Mouse (Mus musculus): Measurements from ENCODE around the gene Slc4a4.

Slc4a4 gene

DNA sequence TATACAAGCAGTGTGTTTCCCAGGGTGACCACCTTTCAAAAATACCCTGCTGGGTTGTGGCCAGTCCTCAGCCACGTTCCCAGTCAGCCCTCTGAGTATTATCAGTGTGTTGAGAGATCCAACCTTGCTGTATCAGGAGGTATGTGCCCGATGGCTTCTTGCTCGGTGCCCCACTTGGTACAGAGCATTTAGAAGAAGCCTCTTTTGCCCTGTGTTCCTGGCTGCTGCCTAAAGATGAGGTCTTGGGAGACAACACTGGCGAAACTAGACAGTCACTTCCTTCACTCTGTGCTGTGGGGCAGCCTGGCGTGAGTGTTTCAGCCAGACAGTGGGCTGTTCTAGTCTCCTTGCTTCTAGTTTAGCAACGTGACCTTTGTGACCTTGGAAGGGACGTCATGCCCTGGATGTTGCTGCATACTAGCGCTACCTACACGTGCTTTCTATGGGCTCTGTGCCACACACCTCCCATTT is 29.9 kb downstream of the Slc4a4 start:
- DNase-seq (ENCODE audit: low read depth, low spot score): no peak

DNA sequence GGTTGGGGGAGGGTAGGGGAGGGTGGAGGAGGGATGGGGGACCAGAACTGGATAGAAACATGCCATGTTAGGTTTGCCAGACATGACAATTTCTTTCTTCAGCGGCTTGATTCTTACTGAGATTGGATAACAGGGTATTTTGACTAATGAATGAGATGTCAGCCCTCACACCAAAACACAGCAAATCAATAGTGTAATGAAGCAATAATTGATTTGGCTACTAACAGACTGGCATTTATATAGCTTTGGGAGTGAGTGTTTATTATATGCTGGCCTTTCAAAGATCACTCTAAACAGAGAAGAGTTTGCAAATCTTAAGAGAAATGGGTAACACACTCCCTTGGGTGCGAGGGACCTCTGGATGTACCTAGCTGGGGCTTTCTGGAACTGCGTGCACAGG is 30.6 kb downstream of the Slc4a4 start:
- no peak for DNase-seq (ENCODE audit: low read depth, low spot score)

DNA sequence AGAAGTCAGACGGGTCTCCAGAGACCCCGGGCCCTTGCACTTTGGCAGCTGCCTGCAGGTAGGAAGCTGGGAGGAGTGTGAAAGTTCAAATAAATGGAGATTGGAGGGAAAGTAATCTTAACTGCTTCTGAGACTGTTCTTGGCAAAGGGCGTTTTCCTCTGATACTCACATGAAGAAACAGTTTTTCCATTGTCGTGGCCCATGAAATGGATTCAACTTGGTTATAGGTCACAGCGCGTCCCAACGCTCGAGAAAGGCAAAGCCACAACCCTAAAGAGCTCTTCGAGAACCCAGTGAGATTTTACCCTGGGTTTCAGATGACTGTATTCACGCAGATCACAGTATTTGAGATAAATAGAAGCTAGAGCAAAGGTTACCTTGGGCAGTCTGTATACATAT is 31.0 kb downstream of the Slc4a4 start:
- no peak for DNase-seq (ENCODE audit: low read depth, low spot score)

DNA sequence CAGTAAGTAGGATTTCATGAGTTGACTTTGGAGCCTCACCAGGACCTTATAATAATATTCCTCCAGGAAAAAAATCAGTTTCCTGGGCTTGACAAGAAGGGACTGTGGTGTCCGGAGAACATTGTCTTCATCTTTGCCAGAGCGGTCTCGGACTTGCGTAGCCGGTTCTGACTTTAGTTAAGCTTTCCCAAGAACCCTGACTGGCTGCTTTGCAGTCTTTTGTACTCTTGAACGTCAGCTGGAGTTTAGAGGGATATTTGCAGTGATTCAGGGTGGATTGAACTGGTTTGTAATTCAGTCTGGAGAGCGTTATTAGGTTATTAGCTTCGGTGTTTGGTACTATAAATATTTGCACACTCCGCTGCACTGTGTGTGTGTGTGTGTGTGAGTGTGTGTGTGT is 31.9 kb downstream of the Slc4a4 start:
- DNase-seq (ENCODE audit: low read depth, low spot score): no peak

DNA sequence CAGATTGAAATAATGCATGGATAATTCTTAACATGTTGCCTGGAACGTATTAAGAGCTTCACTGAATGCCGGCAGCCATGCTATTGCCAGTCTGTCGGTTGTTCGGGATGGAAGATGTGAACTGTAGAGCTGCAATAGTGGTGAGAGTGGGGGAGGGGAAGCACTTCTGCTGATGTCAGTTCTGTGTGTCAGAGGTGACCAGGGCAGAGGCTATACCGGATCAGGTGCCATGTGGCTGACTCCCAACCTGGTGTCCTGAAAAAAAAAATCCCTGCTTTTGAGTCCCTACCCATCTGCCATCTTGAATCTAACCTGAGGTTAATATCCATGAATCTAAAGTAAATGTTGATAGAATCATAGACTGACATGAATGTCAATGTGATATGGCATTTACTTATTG is 39.0 kb downstream of the Slc4a4 start:
- no peak for DNase-seq (ENCODE audit: low read depth, low spot score)

DNA sequence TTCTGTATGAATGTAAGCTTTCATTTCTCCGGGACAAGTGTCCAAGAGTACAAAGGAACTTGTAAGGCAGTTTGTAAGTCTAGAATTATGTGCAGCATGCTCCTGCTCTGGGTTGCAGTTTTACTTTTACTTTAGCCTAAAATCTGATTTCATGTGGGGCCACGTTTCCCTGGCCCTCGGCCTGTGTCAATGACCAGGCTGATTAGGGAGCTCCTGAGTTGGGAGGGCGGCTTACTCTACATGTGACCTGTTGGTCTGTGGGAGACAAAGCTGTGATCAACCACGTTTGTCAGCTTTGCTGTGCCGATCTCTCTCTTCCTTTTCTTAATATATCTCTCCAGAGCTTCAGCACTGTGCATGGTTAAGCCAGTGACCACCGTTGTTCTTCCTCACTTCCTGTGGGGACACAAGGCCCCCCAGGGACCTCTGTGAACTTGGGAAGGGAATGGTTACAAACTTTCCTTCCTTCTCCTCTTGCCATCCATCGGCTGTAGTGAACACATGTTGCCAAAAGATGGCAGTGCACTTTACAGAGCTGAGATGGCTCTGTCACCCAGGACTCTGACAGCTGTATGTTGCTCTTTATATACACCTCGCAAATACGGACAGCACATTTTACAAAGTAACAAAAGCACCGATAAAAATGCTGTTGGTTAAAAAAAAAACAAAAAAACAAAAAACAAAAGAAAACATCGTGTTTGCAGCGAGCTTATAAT is 41.7 kb downstream of the Slc4a4 start:
- no peak for DNase-seq (ENCODE audit: low read depth, low spot score)

DNA sequence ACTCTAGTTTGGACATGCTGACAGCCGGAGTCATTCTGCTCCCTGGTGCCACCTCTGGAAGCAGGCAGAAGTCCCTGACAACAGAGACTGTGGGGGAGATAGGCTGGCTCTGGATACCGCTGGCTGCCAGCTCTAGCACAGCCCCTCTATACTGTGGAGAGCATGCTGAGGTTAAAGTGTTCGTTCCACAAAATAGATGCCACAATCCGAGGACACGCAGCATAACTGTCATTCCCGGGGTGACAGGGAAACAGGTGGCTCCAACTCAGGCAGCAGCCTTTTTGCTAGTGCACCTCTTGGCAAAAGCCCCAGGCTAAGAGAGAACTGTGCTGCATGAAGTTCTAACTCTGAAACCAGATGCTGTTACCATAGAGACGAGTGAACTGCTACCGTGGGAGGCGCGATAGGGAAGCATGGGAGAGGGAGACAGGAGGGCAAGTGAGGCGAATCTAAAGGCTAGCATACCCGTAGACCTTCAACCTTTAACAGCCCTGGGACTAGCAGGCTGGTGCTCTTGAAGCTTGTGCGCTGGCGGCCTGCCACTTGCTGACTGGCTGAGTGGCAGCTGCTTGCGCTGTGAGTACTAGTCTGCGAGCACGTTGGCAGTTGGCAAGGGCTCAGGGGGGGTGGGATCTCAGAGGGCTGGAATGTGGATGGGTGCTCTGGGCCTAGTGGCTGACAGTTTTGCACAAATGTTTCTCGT is 42.9 kb downstream of the Slc4a4 start:
- peak; percentile 29 for DNase-seq (ENCODE audit: low read depth, low spot score)

DNA sequence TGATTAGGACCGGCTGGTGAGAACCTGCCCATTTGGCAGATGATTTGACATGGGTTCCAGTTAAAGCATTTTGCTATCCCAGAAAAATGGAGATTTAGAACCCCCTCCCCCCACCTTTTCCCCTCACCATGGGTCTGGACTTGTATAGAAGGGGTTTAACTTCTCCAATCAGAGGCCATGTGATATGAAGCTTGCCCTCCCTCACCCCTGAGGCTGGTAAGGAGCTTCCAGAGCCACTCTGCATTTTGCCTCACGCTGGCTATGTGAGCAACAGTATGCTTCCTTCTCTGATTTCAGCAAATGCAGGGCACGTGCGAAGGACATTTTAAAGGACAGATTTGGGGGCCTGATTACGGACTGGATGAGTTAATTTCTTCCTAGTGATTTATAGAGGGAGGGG is 43.5 kb downstream of the Slc4a4 start:
- DNase-seq (ENCODE audit: low read depth, low spot score): no peak

DNA sequence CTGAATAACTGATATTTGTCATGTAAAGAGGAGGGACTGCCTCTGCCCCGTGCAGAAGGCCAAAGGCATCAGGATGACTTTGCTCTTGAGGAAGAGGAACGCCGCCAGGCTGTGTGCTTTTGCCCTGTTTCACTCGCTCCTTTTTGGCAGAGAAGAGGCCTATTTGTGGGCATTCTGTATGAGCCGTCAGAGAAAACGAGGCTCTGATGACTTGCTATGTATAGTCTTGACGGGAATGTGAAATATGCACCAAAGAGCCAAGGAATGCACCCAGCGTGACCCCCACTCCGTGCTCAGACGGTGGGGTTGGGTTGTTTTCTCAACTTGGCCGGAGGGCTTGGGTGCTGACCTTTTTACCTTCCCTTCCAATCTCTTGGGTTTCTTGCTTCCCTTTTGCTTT is 44.0 kb downstream of the Slc4a4 start:
- DNase-seq (ENCODE audit: low read depth, low spot score): no peak

DNA sequence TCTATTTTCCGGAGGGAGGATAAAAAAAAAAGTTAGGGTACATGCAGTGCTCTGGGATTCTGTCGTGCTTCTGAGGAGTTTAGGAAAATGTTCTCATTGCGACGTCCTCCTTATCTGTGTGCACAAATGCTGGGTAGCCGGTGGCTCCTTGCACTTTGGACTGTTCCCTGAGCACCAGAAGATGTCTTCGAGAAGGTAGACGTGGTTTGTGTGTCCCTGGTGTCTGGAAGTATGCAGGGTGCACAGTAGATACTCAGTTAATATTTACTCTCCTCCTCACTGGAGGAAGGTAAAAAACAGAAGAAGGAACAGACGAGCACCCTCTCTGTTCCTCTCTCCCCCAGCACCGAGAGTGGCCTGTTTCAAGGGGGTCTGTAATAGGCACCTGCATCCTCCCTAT is 44.6 kb downstream of the Slc4a4 start:
- DNase-seq (ENCODE audit: low read depth, low spot score): no peak

DNA sequence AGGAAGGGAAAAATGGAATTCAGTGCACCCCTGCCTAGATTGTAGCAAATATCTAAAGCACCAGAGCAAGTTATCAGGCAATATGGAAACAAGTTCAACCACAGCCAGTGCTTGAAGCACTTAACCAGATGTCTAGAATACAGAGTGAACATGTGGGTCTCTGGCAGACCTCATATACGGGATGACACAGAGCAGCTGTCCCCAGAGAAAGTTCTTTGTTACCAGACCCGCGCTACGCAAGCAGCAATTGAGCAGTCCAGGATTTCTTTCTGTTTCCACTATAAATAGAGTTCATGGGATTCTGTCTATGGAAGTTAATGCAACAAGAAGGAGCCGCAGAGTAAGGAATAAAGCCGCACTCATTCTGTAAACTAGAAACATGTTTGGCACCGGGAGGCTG is 46.8 kb downstream of the Slc4a4 start:
- no peak for DNase-seq (ENCODE audit: low read depth, low spot score)

DNA sequence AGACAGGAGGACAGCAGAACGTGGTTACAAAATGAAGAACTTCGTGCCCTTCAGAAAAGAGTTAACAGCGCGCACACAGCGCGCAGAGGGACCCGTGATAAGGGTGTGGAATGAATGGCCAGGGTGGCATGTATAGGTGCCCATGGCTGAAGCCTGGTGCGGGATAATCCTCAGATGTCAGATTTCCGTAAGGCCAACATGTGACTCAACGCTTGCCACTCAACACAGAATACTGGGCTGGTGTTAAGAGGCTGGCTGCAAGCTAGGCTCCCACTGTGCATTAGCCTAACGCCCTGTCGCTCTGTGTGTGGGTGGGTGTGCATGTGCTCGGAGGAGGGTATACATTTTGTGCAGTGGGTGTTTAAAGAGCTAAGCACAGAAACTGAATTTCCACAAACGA is 47.3 kb downstream of the Slc4a4 start:
- DNase-seq (ENCODE audit: low read depth, low spot score): no peak

DNA sequence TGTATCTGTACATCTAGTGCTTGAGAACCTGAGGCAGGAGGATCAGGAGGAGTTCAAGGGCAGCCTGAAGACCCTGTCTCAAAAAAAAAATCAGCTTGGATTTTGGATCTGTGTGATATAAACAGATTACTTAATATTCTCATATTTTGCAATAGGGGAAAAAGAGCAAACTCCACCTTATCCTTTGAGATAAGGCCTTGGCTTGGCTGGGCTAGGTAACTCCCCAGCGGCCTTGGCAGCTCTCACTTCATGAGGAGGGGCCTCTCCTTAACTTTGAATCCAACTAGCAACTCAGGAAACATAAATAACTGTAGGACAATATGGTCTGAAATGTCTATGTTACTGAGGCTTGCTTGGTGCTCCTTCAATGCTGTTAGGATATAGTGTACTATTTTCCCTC is 51.6 kb downstream of the Slc4a4 start:
- DNase-seq (ENCODE audit: low read depth, low spot score): no peak

DNA sequence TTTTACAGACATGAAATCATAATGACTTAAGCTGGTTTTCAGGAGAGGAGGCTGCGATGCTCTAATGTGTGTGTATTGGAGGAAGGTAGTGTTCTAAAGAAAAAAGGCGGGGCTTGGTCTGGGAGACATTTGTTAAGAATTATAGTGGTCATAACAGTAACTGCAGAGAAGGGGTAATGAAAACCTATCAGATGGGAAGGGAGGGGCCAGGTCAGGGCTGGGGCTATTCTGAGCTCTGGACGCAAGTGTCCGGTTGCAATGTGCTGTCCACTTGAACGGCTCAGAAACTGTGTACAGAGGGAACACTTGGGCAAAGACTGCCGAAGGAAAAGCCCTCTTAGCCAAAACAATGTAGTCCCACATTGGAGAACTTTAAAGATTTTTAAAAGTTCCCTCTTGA is 52.5 kb downstream of the Slc4a4 start:
- no peak for DNase-seq (ENCODE audit: low read depth, low spot score)

DNA sequence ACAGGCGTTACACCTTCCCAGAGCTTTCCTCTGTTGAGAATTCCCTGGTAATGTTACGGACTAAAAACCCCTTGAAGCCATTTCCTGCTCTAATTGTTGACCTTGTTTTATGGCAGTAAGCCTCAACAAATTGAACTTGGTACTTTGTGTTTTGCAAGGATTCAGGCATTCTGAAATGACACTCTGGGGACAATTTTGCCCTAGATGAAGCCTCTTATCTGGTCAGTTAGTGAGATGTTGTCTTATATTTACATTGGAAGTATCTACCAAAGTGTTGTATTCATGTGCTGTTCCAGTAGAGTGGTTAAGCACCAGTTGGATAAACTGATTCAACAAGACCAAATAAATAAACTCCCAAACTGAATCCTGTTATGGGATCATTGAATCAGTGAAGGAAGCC is 53.2 kb downstream of the Slc4a4 start:
- no peak for DNase-seq (ENCODE audit: low read depth, low spot score)

DNA sequence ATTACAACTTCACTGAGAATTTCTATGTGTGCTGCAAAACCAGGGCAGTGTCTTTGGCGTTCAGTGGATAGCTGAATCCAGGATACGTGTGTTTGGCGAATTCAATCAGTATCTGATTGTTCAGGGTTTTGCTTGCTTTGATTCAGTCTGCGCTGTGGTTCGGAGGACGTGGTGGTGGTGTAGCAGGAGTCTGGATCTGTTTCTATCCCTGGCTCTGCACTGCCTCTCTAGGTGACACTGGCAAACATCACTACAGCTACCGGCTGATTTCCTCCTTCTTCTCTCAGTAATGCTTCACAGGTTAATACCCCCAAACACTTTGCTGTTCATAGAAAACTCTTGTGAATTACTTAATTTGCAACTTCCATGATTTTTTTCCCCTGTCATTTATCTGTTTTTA is 55.3 kb downstream of the Slc4a4 start:
- no peak for DNase-seq (ENCODE audit: low read depth, low spot score)

DNA sequence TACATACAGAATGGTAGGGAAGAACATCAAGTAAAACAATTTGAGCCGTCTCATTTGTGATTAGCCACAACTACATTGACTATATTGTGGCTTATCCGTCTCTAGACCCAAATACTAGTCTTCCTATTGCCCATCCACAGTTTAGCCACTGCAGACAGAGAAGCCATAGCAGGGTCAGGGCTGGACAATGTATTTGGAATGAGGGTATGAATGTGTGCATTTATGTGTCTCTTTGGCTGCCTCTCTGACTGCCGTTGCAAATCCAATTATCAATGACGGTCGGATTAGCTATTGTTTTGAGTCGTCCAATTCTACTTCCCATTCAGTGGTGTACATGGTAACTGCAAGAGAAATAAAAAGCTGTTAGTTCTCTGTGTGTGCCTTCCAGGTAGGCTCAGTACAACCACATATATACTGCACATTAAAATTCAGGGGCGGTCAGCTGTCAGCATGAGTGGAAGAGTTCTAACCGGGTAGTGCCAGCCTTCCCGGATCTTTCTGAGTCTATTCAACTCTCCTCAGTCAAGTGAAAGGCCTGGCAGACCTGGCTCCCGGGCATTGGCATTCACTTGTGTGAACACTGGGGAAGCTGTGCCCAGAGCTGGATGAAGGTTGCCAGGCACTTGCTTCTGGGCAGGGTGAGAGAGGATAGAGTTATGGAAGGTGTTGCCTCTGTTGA is 59.2 kb downstream of the Slc4a4 start:
- no peak for DNase-seq (ENCODE audit: low read depth, low spot score)

DNA sequence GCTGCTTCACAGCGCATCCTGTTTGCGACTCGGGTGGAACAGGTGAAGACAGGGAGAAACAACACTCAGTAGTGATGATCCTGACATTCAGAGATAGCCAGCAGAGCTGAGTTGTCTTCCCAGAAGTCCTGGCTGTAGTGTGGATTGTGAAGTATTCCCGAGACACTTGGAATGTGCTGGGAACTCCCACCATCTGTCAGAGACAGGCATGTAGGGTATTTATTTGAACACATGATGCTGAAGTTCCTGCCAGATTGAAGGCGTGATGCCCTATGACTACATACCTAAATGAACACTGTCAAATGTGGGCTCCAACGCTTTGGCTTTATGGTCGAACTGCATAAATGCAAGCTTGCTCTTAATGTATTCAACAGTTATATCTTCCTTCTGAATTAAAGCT is 63.7 kb downstream of the Slc4a4 start:
- DNase-seq (ENCODE audit: low read depth, low spot score): no peak

DNA sequence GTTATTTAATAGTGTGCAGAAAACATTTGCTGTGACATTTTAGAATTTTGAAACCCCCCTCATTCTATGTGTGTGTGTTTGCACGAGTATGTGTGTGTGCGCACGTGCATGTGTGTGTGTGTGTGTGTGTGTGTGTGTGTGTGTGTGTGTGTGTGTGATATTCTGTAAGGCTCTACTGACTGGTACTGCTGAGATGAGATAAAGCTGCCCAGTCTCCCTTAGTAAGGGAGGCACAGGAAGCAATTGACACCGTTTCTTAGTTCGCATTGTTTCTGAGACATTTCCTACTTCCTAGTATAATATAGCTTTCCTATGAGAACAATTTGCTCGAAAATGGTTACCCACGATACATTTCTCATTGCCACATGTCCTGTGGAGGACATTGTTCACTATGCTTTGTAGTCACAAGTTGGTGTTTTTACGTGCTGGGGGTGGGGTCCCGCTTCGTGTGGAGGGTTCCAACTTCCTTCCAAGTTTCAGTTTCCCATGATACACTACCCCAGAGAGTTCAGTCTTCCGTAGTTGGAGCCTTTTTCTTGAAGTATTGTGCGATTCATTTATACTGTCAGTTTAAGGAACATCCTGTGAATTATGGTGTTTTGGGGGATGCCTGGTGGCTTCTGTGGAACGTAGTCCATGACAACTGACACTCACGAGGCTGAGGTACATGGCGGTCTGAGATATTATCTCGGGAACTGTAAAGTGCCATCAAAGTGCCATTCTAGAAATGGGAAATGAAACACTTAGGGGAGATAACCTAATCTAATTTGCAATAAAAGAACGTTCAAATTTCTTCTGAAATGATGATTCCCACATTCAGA is 66.3 kb downstream of the Slc4a4 start:
- no peak for DNase-seq (ENCODE audit: low read depth, low spot score)

DNA sequence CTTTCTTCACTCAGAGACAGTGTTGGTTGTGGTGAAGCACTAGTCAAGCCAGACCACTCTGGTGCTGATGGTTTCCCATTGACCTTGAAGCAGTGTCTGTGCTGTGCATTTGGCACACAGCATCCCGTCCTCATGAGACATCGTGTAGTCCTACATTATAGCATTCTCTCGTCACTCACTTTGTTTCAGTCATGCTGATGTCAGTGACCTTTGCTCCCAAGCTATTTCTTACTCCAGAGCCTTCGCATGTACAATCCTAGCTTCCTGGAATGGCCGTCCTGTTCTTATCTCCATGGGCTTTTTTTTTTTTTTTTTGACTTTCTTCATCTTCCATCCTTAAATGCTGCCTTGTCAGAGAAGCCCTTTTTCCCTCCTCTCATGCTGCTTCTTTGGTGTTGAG is 71.1 kb downstream of the Slc4a4 start:
- no peak for DNase-seq (ENCODE audit: low read depth, low spot score)

DNA sequence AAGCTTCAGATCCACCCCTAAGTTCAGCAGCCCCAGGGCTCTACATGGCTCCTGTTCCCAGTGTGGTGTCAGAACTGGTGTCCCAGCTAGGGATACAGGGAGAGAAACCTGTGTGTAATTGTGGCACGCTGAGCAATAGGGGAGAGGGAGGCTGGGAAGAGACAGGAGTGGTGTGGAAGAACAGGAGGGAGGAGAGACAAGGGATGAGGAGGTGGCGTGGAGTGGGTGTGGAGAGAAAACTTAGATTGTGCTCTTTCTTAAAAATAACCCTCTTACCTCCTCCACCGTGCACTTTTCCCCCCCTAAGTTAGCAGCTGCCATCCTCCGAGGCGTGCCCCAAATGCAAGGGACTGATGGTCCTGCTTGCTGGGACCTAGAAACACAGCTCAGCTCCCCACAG is 72.3 kb downstream of the Slc4a4 start:
- no peak for DNase-seq (ENCODE audit: low read depth, low spot score)

DNA sequence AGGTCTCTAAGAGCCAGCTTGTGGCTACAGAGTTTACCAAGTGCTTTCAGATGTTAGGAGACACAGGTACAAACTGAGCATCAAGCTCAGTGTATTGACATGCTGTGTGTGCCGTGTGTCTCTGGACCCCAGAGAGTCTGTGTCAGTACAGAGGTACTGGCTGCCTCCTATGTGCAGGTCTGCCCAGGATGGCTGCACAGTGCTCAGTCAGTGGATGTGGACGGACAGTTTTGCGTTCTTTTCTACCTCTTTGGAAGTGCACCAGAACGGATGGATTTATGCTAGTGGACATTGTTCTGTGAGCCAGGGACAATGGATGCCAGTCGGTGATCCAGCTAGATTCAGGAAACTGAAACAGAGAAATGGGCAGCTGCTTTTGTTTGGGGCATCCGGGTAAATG is 72.8 kb downstream of the Slc4a4 start:
- no peak for DNase-seq (ENCODE audit: low read depth, low spot score)
